Mouse (Mus musculus) activated CD4-positive, CD25-positive, alpha-beta regulatory T cell (primary cell): ENCODE results near the gene Mis12. TPM values are rescaled to one million over a fixed set of nuclear protein-coding genes. Genes with fewer than 3 reads are reported as not detected.

Experiments
- polyA plus RNA-seq, 2 experiments: library from polyadenylated mRNA; unstranded; fragments of 100-300 nt; shearing (Covaris generic); gene quantifications; one replicate each; pipeline ENCODE4 v1.2.1; 2017

Gene Mis12
- 10 to 100 TPM; 25.0 to 30.7 TPM for polyA plus RNA-seq

DNA sequence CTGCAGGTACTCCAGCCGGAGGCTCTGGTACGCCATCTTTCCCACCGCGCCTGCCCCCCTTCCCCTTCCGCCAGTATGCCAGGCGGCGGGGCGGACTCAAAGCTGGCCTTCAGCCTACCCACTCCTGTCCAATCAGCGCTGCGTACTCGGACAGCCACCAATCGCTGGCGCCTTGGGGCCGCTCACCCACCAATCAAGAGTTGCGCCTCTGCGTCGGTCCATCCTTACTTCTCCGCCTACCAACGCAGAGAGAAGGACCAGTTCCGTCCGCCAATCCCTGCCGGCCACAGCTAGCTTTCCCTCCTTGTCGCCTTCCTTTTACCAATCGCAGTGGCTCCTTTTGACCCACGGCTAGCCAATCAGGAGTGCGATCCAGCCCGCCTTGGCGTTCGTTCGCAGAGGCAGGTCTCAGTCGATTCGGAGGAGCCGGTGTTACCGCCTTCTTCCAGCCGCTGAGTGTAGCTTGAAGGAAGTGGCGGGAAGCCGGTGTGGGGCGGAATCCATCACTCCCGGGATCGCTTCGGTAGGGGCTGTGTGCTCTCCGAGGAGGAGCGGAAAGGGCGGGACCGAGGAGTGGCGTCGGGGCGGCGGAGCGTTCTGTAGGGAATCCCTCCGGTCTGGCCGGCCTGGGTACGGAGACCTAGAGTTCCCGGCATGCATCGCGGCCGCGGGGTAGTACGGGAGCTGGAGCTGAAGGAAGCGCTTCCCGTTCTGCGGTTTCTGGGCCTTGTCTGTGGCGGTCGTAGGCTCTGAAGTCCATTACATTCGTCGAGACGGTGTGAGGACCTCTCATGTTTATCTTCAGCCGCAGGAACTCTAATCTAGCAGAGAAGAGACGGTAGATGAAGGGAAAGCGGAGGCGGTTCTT, at the start of gene Mis12, which contains the start of gene Derl2:
Mis12 (plus strand) TSS at position 411 of the 868 bp plus-strand sequence.
Derl2 (minus strand) TSS at position 641 of the 868 bp plus-strand sequence.

DNA sequence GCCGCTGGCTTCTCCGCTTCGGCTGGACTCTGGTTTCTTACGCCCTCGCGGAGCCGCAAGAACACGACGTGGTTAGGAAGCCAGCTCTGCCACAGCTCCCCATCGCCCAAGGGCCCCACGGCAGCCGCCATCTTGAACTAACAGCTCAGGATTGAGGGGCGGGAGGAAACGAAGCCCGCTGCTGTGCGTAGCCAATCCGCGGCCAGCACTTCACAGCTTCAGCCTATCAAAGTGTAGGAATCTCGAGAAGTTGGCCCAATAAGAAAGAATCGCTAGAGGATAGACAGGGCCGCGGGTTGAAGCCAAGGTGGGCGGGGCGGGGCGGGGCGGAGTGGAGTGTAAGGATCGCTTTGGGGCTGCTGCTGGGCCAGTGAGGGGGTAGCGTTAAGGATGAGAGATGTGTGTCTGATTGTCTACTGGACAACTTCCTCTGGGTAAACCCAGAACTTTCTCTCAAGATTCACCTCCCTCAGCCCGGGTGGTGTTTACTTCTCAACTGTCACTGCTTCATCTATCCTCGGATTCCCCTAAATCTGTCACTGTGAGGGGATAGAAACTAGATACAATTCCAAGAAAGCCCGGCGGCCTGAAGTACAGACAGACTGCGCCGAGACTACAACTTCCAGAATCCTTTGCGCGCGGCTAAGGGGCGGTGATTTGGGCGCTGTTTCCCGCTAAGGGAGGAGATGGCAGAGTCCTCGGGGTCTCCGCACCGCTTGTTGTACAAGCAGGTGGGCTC, 49.4 kb upstream of the Mis12 start, which contains the start of the genes Nup88 and Rpain:
Nup88 (minus strand) TSS at position 153 of the 739 bp plus-strand sequence.
Rpain (plus strand) TSS at position 393 of the 739 bp plus-strand sequence.

DNA sequence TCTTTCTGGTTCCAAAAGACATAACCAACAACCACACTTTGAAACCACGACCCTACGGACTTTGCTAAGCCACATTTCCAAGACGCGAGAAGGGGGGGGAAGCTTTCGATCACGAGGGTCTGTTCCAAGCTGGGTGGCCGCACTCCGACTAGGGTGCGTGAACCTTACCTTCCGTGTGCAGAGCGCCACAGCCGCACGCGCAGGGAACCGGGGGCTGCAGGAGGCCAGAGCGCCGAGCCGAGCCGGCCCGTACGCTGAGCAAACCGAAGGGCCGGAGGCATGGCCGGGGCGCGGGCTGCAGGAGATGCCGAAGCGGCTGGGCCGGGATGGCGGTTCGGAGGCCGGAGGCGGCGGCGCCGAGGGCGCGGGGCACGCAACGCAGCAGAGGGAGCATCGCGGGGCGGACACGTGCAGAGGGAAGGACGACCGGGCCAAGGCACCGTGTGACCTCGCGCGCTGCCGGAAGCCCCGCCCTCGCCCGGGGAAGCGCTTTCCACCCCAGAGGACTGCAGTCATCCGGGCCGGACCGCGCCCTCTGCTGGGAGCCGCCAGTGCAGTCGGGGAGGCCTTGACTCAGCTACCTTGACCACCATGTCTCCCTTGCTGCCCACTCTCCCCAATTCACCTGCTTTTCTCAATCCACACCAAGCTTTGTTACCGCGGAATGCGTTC, 36.7 kb upstream of the Mis12 start, which contains the start of gene C1qbp:
C1qbp (minus strand) TSS at position 470 of the 672 bp plus-strand sequence.

DNA sequence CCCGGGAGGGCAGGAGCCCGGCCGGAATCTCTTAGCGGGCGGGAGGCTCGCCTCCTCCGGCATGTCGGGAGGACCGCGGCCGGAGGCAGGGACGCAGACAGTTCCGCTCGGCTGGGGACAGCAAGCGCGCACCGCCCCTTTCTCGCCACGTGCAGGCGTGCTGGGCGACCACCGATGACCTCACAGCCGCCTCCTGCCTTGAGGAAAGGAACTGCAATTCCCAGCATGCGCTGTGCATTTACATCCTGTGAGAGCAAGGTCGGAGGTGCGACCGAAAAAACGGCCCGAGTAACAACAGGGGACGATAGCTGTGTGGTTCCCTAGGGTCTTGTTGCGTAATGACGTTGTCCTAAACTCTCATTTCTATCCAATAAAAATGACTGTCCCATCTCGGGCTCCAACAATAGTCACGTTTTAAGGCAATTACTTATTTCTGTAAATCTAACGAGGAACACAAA, 15.1 kb upstream of the Mis12 start, which contains the start of gene Dhx33:
Dhx33 (minus strand) TSS at position 122 of the 458 bp plus-strand sequence.

DNA sequence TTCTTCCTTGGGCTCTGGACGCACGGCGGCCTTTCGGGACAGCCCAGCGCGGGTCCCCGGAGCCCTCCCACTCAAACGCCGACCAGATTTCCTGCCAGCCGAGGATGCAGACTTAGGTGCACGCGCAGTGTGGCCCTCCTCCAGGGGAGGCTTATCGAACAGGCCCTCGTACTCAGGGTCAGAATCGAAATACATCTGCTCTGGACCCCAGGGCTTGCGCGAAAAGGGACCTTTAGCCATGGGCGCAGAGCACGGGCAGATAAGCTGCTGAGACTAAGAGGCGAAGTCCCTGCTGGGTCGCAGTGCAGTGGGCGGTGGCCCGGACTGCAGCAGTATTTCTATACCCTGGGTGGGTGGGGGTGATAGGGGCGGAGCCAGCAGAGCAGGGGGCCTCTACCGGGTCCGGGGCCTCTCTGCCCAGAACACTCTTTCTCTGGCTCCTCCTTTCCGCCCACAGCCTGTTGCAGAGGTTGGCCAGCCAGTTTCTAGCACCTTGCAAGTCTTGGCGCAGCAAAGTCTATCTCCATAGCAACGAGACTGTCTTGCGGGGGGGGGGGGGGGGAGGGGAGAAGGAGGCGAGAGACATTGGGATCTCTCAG, 13.9 kb downstream of the Mis12 start, which contains the start of gene 6330403K07Rik:
6330403K07Rik (minus strand) TSS at position 351 of the 599 bp plus-strand sequence.

Other genes with a start within 250 kb of the Mis12 start
- gene Scimp, start 207.0 kb upstream of the Mis12 start, polyA plus RNA-seq = under 1 TPM; 0.35 to 0.64 TPM
- gene Rabep1, start 174.8 kb upstream of the Mis12 start, polyA plus RNA-seq = 10 to 100 TPM; 35.0 to 39.0 TPM
- 100 to 1,000 TPM; 101 to 116 TPM for gene Nup88, start 49.6 kb upstream of the Mis12 start, polyA plus RNA-seq
- gene Rpain, start 49.4 kb upstream of the Mis12 start, polyA plus RNA-seq = 10 to 100 TPM; 61.3 to 94.2 TPM
- gene C1qbp, start 36.6 kb upstream of the Mis12 start, polyA plus RNA-seq = 100 to 1,000 TPM; 102 to 146 TPM
- gene Dhx33, start 15.2 kb upstream of the Mis12 start, polyA plus RNA-seq = 10 to 100 TPM; 11.0 to 12.9 TPM
- 10 to 100 TPM; 78.1 to 85.6 TPM for gene Derl2, start 230 bp downstream of the Mis12 start, polyA plus RNA-seq
- gene 6330403K07Rik, start 13.9 kb downstream of the Mis12 start, polyA plus RNA-seq = 10 to 100 TPM; 11.6 to 21.8 TPM
- gene Nlrp1a, start 125.1 kb downstream of the Mis12 start, polyA plus RNA-seq = under 1 TPM in 1 of 2 experiments, not detected in 1; 0.41 TPM
- 1 to 10 TPM; 1.7 to 3.2 TPM for gene Nlrp1b, start 211.1 kb downstream of the Mis12 start, polyA plus RNA-seq